Mouse (Mus musculus) midbrain, embryonic 12.5 days (tissue): ENCODE data around the gene Tank. TPM values are rescaled to one million over a fixed set of nuclear protein-coding genes. Genes with fewer than 3 reads are reported as not detected.

Experiments
- ATAC-seq: fragments of 200-750 bp; cut with Nextera tagmentation; 2 replicates; pipeline ENCODE4 v1.8.0; 2017; ENCODE audit warnings: low read depth, moderate TSS enrichment, moderate library complexity; ENCODE audit not compliant: low FRiP score
- H3K27ac ChIP-seq: fragments of 300-500 bp; sonication (generic); replicated peaks from 2 replicates; pipeline ENCODE4 v1.5.1; 2016; ENCODE audit warnings: mild to moderate bottlenecking
- H3K27me3 ChIP-seq: fragments of 300-500 bp; sonication (generic); 2 replicates; pipeline ENCODE4 v1.6.1; 2016; ENCODE audit warnings: mild to moderate bottlenecking
- H3K36me3 ChIP-seq: fragments of 300-500 bp; sonication (generic); 2 replicates; pipeline ENCODE4 v1.6.1; 2016
- H3K4me1 ChIP-seq: fragments of 300-500 bp; sonication (generic); 2 replicates; pipeline ENCODE4 v1.6.1; 2016
- H3K4me2 ChIP-seq: fragments of 300-500 bp; sonication (generic); replicated peaks from 2 replicates; pipeline ENCODE4 v1.6.1; 2016; ENCODE audit warnings: mild to moderate bottlenecking, moderate library complexity
- H3K4me3 ChIP-seq: fragments of 300-500 bp; sonication (generic); 2 replicates; pipeline ENCODE4 v1.5.1; 2016; ENCODE audit warnings: mild to moderate bottlenecking
- H3K9ac ChIP-seq: fragments of 300-500 bp; sonication (generic); replicated peaks from 2 replicates; pipeline ENCODE4 v1.6.1; 2016; ENCODE audit warnings: mild to moderate bottlenecking, moderate library complexity
- H3K9me3 ChIP-seq: fragments of 300-500 bp; sonication (generic); 2 replicates; pipeline ENCODE4 v1.6.1; 2016; ENCODE audit warnings: mild to moderate bottlenecking
- WGBS: fragments of 180-500 bp; shearing (Covaris S2); methylation state at CpG from one replicate; pipeline ENCODE4 v1.1.7; 2016; 5-methylcytosine and 5-hydroxymethylcytosine counted together
- polyA plus RNA-seq: library from polyadenylated mRNA; unstranded; fragments of >200 nt; fragmentation: Nextera tagmentation; extraction: Ambion mirVana; gene quantifications from 2 replicates; pipeline ENCODE4 v1.2.1, GENCODE M21; 2016

Tank gene
- polyA plus RNA-seq, 1 experiment from 2014 or later, result 31.1 TPM

DNA sequence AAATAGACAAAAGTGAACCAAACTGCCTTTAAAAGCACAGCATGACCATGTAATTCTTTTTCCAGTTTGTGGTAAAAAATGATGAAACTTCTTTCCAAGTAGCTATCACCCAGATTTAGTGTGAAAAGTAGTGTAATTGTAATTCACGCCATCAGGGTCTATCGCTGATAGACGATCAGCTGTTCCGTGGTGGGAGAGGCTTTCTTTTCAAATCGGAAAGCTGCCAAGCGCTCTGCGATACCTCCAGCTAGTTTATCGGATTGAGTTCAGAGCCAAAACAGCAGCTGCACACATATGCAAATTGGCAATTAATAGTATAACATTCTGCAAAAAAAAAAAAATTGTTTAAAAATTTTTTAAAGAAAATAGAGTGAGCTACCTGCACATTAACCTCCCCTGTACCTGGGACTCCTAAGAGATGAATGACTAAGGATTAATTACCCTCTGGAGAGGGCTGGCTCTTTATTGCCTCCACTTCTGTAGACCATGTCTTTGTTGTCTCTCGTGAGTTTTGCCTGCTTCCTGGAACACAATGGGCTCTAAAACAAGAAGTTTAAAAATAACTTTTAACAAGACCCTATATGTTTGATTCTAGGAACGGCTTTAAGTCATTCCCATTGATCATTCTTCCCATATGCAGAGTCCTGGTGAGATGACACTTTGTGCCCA is 85.3 kb downstream of the Tank start:
- Histone ChIP-seq H3K4me3 (no peak overlapping the region), H3K27ac (no peak overlapping the region), H3K27me3 (no peaks in the 10 kb centered on the region), H3K36me3 (no peaks in the 10 kb centered on the region), H3K4me1 (no peaks in the 10 kb centered on the region), H3K9ac (no peak overlapping the region), H3K9me3 (no peaks in the 10 kb centered on the region), H3K4me2 (no peak overlapping the region)
- ATAC-seq, result no peak
- WGBS, result 72% methylated on average over 10 of the region's 10 CpGs

DNA sequence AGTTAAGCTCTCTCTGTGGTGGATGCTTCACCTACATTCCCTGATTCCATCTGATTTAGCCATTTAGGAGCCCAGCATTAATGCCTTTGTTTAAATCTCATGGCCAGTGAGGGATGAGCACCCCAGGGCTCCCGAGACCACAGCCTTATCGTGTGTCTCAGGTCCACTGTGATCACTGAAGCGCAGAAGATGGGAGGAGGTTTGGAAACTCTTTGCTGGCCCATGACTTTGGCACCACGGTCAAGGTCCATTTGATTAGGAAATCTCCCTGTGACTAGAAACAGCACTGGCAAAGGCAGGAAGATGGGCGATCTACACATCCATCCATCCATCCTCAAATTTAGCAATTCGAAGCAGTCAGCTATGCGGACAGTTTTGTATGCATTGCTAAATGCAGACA is 89.0 kb downstream of the Tank start:
- no peak overlapping the region for H3K27ac ChIP-seq
- 78% methylated on average over 7 of the region's 7 CpGs for whole genome bisulfite sequencing
- no peaks in the 10 kb centered on the region for H3K36me3 ChIP-seq
- no peak overlapping the region for H3K4me2 ChIP-seq
- H3K4me1 ChIP-seq, result no peaks in the 10 kb centered on the region
- no peak overlapping the region for H3K9ac ChIP-seq
- no peaks in the 10 kb centered on the region for H3K27me3 ChIP-seq
- ATAC-seq, result no peak
- H3K4me3 ChIP-seq, result no peak overlapping the region
- H3K9me3 ChIP-seq, result no peaks in the 10 kb centered on the region

DNA sequence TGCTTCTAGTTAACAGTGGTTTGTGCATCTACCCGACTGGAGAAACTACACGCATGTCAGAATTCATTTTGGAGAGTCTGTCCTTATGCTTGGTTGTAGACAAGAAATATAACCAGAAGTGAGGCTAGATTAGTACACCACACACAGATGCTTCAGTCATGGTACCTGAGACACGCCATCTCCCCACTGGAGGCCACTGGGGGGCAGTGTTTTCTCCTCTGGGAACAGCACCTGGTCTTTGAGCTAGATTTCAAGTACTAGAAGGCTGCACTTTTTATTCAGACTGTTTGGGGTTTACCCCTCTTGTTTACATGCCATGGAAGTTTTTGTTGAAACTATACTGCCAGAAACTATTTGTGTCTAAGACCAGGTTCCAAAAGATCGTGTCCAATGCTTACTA is 89.9 kb downstream of the Tank start:
- H3K27me3 ChIP-seq, result no peaks in the 10 kb centered on the region
- WGBS, result 41% methylated on average over 4 of the region's 4 CpGs
- H3K36me3 ChIP-seq, result no peaks in the 10 kb centered on the region
- no peak overlapping the region for H3K4me3 ChIP-seq
- no peaks in the 10 kb centered on the region for H3K4me1 ChIP-seq
- H3K27ac ChIP-seq, result no peak overlapping the region
- no peak overlapping the region for H3K9ac ChIP-seq
- ATAC-seq, result no peak
- H3K4me2 ChIP-seq, result no peak overlapping the region
- H3K9me3 ChIP-seq, result no peaks in the 10 kb centered on the region

DNA sequence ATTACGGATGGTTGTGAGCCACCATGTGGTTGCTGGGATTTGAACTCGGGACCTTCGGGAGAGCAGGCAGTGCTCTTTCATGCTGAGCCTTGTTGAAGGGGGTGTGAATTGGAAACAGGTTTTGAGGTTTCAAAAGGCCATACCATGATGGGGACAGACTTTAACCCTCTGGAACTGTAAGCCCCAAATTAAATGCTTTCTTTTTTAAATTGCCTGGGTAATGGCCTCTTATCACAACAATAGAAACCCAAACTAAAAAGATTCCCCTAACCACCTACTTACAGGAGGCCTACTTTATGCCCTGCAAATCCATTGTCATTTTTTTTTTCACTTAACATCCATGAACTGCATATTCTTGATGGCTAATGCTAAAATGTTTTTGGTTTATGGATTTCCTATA is 96.2 kb downstream of the Tank start:
- no peak for ATAC-seq
- H3K4me2 ChIP-seq, result no peak overlapping the region
- WGBS, result 86% methylated on average over 3 of the region's 3 CpGs

DNA sequence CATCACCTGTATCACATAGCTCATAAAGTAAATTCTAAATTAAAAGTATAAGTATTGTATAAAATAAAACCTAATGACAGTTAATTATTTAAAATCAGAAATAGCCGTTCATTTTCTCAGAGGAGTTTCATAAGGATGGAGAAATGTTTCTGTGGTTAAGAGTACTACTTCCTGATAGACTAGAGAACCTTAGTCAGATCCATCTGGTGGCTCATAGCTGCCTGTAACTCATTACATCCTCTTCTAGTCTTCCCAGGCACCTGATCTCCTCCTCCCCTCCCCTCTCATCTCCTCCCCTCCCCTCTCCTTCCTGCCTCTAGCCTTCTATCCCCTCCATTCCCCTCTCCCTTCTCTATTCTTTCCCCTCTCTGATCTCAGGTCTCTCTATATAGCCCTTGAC is 103.2 kb downstream of the Tank start:
- H3K27ac ChIP-seq, result no peak overlapping the region
- no peak overlapping the region for H3K4me2 ChIP-seq
- H3K27me3 ChIP-seq, result no peaks in the 10 kb centered on the region
- WGBS, result 94% methylated on average over 1 of the region's 1 CpGs
- H3K9ac ChIP-seq, result no peak overlapping the region
- ATAC-seq, result no peak
- no peaks in the 10 kb centered on the region for H3K36me3 ChIP-seq
- no peaks in the 10 kb centered on the region for H3K4me1 ChIP-seq
- no peak overlapping the region for H3K4me3 ChIP-seq
- H3K9me3 ChIP-seq, result no peaks in the 10 kb centered on the region

More for the DNA sequence above, 96.2 kb downstream of the Tank start:
- H3K4me1 ChIP-seq, result no peaks in the 10 kb centered on the region
- no peak overlapping the region for H3K9ac ChIP-seq
- no peak overlapping the region for H3K27ac ChIP-seq
- H3K4me3 ChIP-seq, result no peak overlapping the region
- no peaks in the 10 kb centered on the region for H3K9me3 ChIP-seq
- H3K27me3 ChIP-seq, result no peaks in the 10 kb centered on the region
- no peaks in the 10 kb centered on the region for H3K36me3 ChIP-seq

DNA sequence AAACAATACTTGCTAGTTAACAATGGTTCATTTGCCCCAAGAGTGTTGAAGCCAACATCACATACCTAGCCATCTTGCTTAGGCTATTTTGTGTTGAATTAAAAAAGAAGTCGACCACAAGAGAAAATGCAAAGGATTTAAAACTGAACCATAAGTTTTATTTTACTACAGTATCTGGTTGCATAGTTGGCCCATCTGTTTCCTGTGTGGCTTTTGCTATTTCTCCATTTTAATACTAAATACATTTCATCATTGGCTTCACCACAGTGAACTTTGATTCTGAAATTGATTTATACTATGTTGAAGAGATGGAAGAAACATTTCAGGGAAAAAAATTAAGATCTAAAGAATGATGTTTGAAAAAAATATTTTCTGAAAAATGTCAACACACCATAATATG is 108.1 kb downstream of the Tank start:
- Histone ChIP-seq H3K27me3 (no peaks in the 10 kb centered on the region), H3K4me1 (no peaks in the 10 kb centered on the region), H3K9me3 (no peaks in the 10 kb centered on the region), H3K9ac (no peak overlapping the region), H3K36me3 (no peaks in the 10 kb centered on the region), H3K4me3 (no peak overlapping the region), H3K27ac (no peak overlapping the region), H3K4me2 (no peak overlapping the region)
- WGBS, result 71% methylated on average over 1 of the region's 1 CpGs
- ATAC-seq, result no peak

DNA sequence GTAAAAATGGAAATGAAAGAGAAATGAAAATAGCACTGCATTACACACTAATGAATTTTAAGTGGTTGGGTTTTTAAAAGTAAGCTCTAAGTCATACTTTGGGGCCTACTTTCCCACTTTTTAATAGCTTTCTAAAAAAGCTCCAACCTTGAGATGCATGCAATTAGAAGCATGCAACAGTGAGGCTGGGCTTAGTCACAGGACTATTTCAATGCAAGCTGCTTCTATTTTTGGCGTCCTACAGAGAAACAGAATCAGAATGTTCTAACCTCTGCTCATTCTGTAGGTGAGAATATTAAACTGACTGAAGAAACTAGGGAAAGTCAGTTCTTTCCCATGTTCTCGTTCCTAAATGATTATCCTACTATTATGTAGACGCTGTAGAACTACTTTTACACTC is 110.7 kb downstream of the Tank start:
- Histone ChIP-seq H3K27me3 (no peaks in the 10 kb centered on the region), H3K4me1 (no peaks in the 10 kb centered on the region), H3K9me3 (no peaks in the 10 kb centered on the region), H3K27ac (no peak overlapping the region), H3K9ac (no peak overlapping the region), H3K4me3 (no peak overlapping the region), H3K4me2 (no peak overlapping the region), H3K36me3 (no peaks in the 10 kb centered on the region)
- ATAC-seq, result no peak
- 86% methylated on average over 3 of the region's 3 CpGs for WGBS

Other genes with a start within 250 kb of the Tank start
- gene Psmd14, start 133.1 kb downstream of the Tank start, polyA plus RNA-seq, result 228 and 232 TPM in 2 replicates
- gene Tbr1, start 224.3 kb downstream of the Tank start, polyA plus RNA-seq, result 1.5 and 4.0 TPM in 2 replicates